Mouse (Mus musculus) intestine, embryonic 16.5 days (tissue): ENCODE results near the gene Prkar1b. TPM values are rescaled to one million over a fixed set of nuclear protein-coding genes. Genes with fewer than 3 reads are reported as not detected.
A peak's percentile ranks its signal among the peaks of the same experiment; 100 is the strongest.

Experiments used
- ATAC-seq: fragments of 200-750 bp; cut with Nextera tagmentation; 2 replicates; pipeline ENCODE4 v1.8.0; 2017; ENCODE audit warnings: moderate TSS enrichment, moderate library complexity
- H3K27ac ChIP-seq: fragments of 300-500 bp; sonication (generic); 2 replicates; pipeline ENCODE4 v1.5.1; 2014; ENCODE audit warnings: mild to moderate bottlenecking, low read length
- H3K27me3 ChIP-seq: fragments of 300-500 bp; sonication (generic); replicated peaks from 2 replicates; pipeline ENCODE4 v1.6.1; 2014; ENCODE audit warnings: low read length, control low read depth, mixed read lengths; ENCODE audit not compliant: control insufficient read depth, insufficient read depth
- H3K36me3 ChIP-seq: fragments of 300-500 bp; sonication (generic); 2 replicates; pipeline ENCODE4 v1.6.1; 2014; ENCODE audit warnings: low read length, control low read depth; ENCODE audit not compliant: control insufficient read depth, insufficient read depth
- H3K4me1 ChIP-seq: fragments of 300-500 bp; sonication (generic); 2 replicates; pipeline ENCODE4 v1.6.1; 2014; ENCODE audit warnings: low read length, control low read depth, mixed read lengths; ENCODE audit not compliant: control insufficient read depth, insufficient read depth
- H3K4me2 ChIP-seq: fragments of 300-500 bp; sonication (generic); 2 replicates; pipeline ENCODE4 v1.6.1; 2014; ENCODE audit warnings: low read depth, low read length, control low read depth
- H3K4me3 ChIP-seq: fragments of 300-500 bp; sonication (generic); 2 replicates; pipeline ENCODE4 v1.5.1; 2014; ENCODE audit warnings: mild to moderate bottlenecking, low read length
- H3K9ac ChIP-seq: fragments of 300-500 bp; sonication (generic); 2 replicates; pipeline ENCODE4 v1.6.1; 2014; ENCODE audit warnings: low read depth, low read length
- H3K9me3 ChIP-seq: fragments of 300-500 bp; sonication (generic); 2 replicates; pipeline ENCODE4 v1.6.1; 2016; ENCODE audit warnings: low read length, control low read depth; ENCODE audit not compliant: control insufficient read depth
- WGBS: fragments of 180-500 bp; shearing (Covaris S2); extraction: QIAGEN DNeasy Blood & Tissue Kit; methylation state at CpG from one replicate; pipeline ENCODE4 v1.1.7; 2014; 5-methylcytosine and 5-hydroxymethylcytosine counted together
- polyA plus RNA-seq: library from polyadenylated mRNA; unstranded; fragments of >200 nt; fragmentation: Nextera tagmentation; extraction: Ambion mirVana; gene quantifications from 2 replicates; pipeline ENCODE4 v1.2.1, GENCODE M21; 2015

Gene Prkar1b
- polyA plus RNA-seq: 22.7 and 23.6 TPM in 2 replicates

DNA sequence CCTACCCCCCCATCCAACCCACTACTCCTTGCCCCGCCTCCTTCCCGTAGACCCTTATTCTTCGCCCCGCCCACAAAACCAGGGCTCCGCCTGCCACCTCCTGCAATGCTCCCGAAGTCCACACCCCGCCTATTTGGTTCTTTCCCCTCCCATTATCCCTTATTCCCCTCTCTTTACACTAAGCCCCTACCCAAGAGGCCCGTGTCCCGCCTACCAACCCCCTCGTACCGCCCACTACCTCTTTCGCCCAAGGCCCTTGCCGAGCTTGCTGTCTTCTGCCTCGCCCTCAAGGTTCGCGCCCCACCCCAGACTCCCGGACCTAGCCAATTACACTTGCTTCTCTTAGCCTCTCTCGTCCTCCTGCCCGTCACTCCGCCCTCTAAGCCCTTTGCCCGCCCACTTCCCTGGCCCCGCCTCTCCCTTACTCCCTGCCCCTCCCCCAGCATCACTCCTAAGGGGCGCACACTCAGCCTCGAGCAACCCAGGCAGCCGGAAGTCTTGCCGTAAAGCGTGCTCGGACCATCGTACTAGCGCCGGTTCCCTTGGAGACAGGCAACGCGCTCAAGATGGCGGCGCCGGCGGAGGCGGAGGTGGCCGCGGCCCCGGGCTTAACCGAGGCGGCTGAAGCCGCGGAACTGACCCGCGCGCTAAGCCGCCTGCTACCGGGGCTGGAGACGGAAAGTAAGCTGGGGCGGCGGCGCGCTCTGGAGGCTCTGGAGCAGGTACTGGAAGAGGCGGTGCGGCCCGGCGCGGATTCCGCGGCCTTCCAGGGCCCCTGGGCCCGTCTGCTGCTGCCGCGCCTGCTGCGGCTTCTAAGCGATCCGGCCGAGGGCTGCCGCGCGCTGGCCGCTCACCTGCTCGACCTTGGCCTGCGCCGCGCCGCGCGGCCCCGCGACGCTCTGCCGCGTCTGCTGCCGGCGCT, at the start of gene Prkar1b, which contains the start of gene Dnaaf5:
Gene Prkar1b, minus strand, starts transcription at position 321 of the 922 bp plus-strand sequence.
Gene Dnaaf5, plus strand, starts transcription at position 543 of the 922 bp plus-strand sequence.
- Histone ChIP-seq H3K27me3 (no peaks in the 10 kb centered on the region), H3K4me1 (peaks cover 15% of the 10 kb centered on the region), H3K4me3 (peak within 1 kb of the TSS; percentile 92), H3K9me3 (no peaks in the 10 kb centered on the region), H3K4me2 (peak within 1 kb of the TSS; percentile 90), H3K9ac (peak within 1 kb of the TSS; percentile 80), H3K36me3 (peaks cover 6% of the 10 kb centered on the region), H3K27ac (peak within 1 kb of the TSS; percentile 68)
- peak; percentile 97 for ATAC-seq
- WGBS: under 1% methylated on average over 84 of the region's 87 CpGs

DNA sequence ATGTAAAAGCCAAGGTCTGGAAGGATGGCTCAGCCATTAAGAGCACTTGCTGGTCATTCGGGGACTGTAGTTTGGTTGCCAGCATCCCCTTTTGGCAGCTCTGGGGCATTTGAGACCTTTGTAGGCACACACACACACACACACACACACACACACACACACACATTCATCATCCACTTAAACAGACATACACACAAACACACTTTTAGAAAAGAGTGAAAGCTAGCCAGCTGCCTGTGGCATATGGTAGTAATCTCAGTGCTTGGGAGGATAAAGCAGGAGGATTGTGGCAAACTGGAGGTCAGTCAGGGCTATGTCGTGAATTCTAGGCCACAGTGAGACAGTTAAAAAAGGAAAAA, 49.8 kb upstream of the Prkar1b start:
- H3K27ac ChIP-seq: peak overlapping the region; percentile 83
- peak overlapping the region; percentile 76 for H3K9ac ChIP-seq
- no peaks in the 10 kb centered on the region for H3K27me3 ChIP-seq
- no peaks in the 10 kb centered on the region for H3K36me3 ChIP-seq
- H3K4me2 ChIP-seq: peak overlapping the region; percentile 75
- H3K4me3 ChIP-seq: peak overlapping the region; percentile 88
- peaks cover 25% of the 10 kb centered on the region for H3K4me1 ChIP-seq
- ATAC-seq: no peak
- WGBS: 38% methylated on average over 2 of the region's 2 CpGs
- H3K9me3 ChIP-seq: no peaks in the 10 kb centered on the region

DNA sequence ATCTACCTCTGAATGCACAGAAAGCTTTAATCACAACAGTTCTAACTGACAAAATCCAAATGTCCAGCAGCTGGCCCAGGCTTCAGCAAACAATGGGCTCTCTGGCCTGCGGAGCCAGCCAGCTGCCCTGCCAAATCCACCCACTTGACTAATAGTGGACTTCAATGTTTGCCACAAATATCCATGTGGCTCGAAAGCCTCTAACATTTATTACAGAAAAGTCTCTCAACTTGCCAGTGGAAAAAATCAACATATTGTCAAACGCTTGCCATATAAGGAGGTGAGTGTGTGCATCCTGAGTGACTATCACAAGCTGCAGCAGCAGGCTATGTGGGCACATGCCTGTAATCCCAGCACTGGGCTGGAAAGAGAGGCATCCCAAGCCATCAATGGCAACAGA, 49.0 kb upstream of the Prkar1b start:
- Histone ChIP-seq H3K9ac (no peak overlapping the region), H3K27me3 (no peaks in the 10 kb centered on the region), H3K9me3 (no peaks in the 10 kb centered on the region), H3K27ac (no peak overlapping the region), H3K4me1 (peaks cover 21% of the 10 kb centered on the region), H3K4me2 (no peak overlapping the region), H3K4me3 (no peak overlapping the region), H3K36me3 (no peaks in the 10 kb centered on the region)
- ATAC-seq: no peak
- 61% methylated on average over 3 of the region's 3 CpGs for WGBS

DNA sequence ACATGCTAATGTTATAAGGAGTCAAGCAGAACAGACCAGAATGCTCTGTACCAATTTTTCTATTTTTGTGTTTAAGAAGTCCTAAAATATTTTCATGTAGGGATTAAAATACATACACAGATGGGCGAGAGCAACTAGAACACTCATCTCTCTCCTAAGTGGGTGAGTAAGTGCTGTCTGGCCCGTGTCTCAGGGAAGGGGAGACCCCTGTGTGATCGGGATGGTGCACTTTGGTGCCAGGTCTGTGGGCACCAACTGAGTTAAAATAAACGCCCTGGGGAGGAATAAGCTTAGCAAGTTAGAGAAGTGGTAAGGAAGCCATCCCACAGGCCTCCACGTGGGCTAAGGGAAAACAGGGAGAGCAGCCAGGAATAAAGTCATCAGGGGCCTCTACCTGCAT, 41.2 kb upstream of the Prkar1b start:
- 75% methylated on average over 5 of the region's 5 CpGs for WGBS
- H3K4me2 ChIP-seq: no peak overlapping the region
- H3K27me3 ChIP-seq: no peaks in the 10 kb centered on the region
- no peaks in the 10 kb centered on the region for H3K4me1 ChIP-seq
- H3K36me3 ChIP-seq: peaks cover 3% of the 10 kb centered on the region; the same call in 1 of the 2 replicates
- H3K9ac ChIP-seq: no peak overlapping the region
- H3K9me3 ChIP-seq: no peaks in the 10 kb centered on the region
- no peak overlapping the region for H3K27ac ChIP-seq
- no peak overlapping the region for H3K4me3 ChIP-seq
- no peak for ATAC-seq

DNA sequence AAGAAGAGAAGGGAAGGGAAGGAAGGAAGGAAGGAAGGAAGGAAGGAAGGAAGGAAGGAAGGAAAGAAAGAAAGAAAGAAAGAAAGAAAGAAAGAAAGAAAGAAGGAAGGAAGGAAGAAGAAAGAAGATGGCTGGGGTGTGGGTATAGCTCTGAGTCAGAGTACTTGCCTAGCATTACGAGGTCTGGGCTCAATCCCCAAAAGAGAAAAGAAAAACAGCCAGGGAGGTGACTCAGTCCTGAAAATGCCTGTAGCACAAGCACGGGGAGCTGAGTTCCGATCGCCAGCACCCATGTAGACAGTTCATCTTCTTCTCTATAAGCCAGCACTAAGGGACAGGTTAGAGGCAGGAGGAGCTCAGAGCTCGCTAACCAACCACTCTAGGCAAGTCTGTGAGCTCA, 39.9 kb upstream of the Prkar1b start:
- Histone ChIP-seq H3K27me3 (no peaks in the 10 kb centered on the region), H3K9me3 (no peaks in the 10 kb centered on the region), H3K27ac (no peak overlapping the region), H3K9ac (no peak overlapping the region), H3K36me3 (peaks cover 3% of the 10 kb centered on the region; the same call in 1 of the 2 replicates), H3K4me1 (no peaks in the 10 kb centered on the region), H3K4me3 (no peak overlapping the region), H3K4me2 (no peak overlapping the region)
- 93% methylated on average over 5 of the region's 5 CpGs for WGBS
- ATAC-seq: no peak

DNA sequence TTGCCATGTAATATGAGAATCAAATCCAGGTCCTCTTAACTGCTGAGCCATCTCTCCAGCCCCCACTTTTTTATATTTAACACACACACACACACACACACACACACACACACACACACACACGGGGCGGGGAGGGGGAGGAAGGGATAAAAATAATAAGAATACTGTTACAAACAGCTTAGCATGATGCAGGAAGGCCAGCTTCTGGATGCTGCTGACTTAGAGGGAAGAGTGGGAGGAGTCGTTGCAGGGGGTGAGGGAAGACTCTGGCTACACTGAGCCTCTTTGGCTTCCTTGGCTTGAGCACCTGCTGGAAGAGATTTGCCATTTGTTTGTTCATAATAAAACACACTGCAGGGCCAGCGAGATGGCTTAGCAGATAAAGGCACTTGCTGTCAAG, 35.1 kb upstream of the Prkar1b start:
- H3K4me1 ChIP-seq: no peaks in the 10 kb centered on the region

DNA sequence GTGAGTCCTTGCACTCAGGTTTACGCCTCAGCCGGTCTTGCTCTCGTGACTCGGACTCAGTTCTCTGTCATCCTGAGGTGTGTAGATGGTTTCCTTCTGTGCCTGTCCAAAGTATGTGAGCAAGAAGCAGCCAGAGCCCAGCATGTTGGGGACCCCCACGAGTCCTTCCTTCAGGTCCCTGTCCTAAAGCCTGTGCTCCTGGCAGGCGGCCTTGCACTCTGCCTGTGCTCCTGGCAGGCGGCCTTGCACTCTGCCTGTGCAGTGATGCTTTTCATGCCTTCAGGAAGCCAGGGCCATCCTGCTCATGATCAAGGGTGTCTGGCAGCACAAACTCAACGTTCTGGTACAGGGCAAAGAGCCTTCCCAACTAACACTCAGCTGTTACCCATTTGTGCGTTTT, 33.8 kb upstream of the Prkar1b start:
- H3K9me3 ChIP-seq: no peaks in the 10 kb centered on the region
- peaks cover 6% of the 10 kb centered on the region; the same call in 1 of the 2 replicates for H3K36me3 ChIP-seq
- H3K9ac ChIP-seq: no peak overlapping the region

More for the DNA sequence above, 35.1 kb upstream of the Prkar1b start:
- H3K4me3 ChIP-seq: no peak overlapping the region
- ATAC-seq: no peak
- H3K4me2 ChIP-seq: no peak overlapping the region
- WGBS: 78% methylated on average over 4 of the region's 4 CpGs
- no peak overlapping the region for H3K9ac ChIP-seq
- no peaks in the 10 kb centered on the region for H3K27me3 ChIP-seq
- H3K9me3 ChIP-seq: no peaks in the 10 kb centered on the region
- no peak overlapping the region for H3K27ac ChIP-seq
- peaks cover 6% of the 10 kb centered on the region; the same call in 1 of the 2 replicates for H3K36me3 ChIP-seq

DNA sequence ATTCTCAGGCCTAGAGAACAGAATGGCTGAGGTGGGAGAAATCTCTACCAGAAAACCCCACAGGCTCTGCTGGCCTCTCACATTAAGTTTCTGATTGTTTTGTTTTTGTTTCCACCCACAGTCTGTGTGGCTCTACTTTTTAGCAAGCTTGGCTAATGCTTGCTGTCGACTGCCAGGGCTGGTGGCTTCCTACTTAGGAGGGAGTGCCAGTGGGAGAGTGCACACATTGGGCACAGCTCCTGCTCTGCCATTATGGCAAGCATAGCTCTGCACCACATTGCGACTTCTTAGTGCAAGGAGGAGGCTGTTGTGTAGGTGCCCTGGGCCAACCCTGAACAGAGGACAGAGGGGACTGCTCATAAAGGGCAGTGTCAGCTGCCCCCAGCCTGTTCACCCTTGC, 33.3 kb upstream of the Prkar1b start:
- H3K27me3 ChIP-seq: no peaks in the 10 kb centered on the region
- H3K36me3 ChIP-seq: peaks cover 6% of the 10 kb centered on the region; the same call in 1 of the 2 replicates
- no peak overlapping the region for H3K27ac ChIP-seq
- WGBS: 90% methylated on average over 2 of the region's 2 CpGs
- no peaks in the 10 kb centered on the region for H3K4me1 ChIP-seq
- no peak overlapping the region for H3K9ac ChIP-seq
- ATAC-seq: no peak
- H3K4me3 ChIP-seq: no peak overlapping the region
- H3K4me2 ChIP-seq: no peak overlapping the region
- H3K9me3 ChIP-seq: no peaks in the 10 kb centered on the region

More for the DNA sequence above, 33.8 kb upstream of the Prkar1b start:
- Histone ChIP-seq H3K27me3 (no peaks in the 10 kb centered on the region), H3K4me3 (no peak overlapping the region), H3K4me1 (no peaks in the 10 kb centered on the region), H3K27ac (no peak overlapping the region), H3K4me2 (no peak overlapping the region)
- ATAC-seq: no peak
- WGBS: 88% methylated on average over 9 of the region's 9 CpGs

DNA sequence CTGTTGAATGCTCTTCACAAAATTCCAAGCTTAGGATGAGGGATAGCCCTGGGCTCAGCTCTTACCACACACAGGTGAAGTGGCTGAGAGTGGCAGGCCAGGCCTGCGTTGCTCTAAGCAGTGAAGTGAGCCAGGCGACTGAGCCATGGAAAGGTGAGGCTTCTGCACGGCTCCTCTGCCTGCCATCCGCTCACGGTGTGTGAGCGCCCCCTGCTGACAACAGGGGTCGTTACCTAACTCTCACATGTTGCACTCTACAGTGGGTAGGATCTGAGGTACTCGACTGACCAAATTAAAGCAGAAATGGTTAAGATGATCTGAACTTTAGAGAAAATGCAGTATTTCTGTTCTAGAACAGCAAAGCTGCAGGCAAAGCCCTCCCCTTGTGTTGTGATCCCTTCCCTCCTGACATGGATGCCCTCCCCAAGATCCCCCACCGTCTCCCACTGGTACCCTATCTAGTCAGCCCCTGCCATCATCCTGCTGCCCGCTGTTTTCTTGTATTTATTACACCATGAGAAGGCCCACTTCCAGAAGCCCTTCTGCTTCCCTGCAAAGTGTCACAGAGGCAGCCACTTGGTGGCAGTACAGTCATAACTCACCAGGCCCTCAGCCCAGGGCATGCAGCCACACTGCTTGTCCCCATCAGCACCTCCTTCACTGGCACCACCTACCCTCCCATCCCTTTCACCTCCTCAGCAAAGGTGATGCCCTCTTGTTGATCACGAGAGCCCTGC, 29.3 kb upstream of the Prkar1b start:
- WGBS: 25% methylated on average over 11 of the region's 11 CpGs
- H3K4me3 ChIP-seq: no peak overlapping the region
- no peaks in the 10 kb centered on the region for H3K9me3 ChIP-seq
- no peaks in the 10 kb centered on the region for H3K27me3 ChIP-seq
- H3K4me1 ChIP-seq: peaks cover 11% of the 10 kb centered on the region
- no peak overlapping the region for H3K27ac ChIP-seq
- no peak overlapping the region for H3K9ac ChIP-seq
- peak; percentile 68 for ATAC-seq
- no peak overlapping the region for H3K4me2 ChIP-seq
- H3K36me3 ChIP-seq: peaks cover 7% of the 10 kb centered on the region
